Mouse (Mus musculus) granulocyte monocyte progenitor cell, adult 5-6 weeks (primary cell): ENCODE data around the gene Rit1. TPM values are rescaled to one million over a fixed set of nuclear protein-coding genes. Genes with fewer than 3 reads are reported as not detected.
"Not testable (repeated sequence)": the region's sequence is repeated elsewhere in the genome, so short reads cannot be mapped to it uniquely, and the experiment has no call there.

Source experiments
- ATAC-seq: replicated peaks from 2 replicates; pipeline ENCODE4 v1.8.0; 2016; ENCODE audit warnings: mild to moderate bottlenecking, moderate TSS enrichment, inconsistent platforms; ENCODE audit not compliant: poor library complexity, severe bottlenecking
- total RNA-seq, 2 experiments: library from RNA; stranded (forward) in 1 of 2; stranded (reverse) in 1 of 2; fragments of 200-712, 200-1000 nt in 1 of 2; fragments of >200 nt in 1 of 2; fragmentation: Nextera tagmentation in 1 of 2; gene quantifications; 2 replicates each; pipeline ENCODE4 v1.2.3; 2014 to 2017

The Rit1 gene
- total RNA-seq (2014; fragmentation: Nextera tagmentation) (17.5 and 20.5 TPM in 2 replicates), total RNA-seq (2017) (20.0 and 26.5 TPM in 2 replicates)

DNA sequence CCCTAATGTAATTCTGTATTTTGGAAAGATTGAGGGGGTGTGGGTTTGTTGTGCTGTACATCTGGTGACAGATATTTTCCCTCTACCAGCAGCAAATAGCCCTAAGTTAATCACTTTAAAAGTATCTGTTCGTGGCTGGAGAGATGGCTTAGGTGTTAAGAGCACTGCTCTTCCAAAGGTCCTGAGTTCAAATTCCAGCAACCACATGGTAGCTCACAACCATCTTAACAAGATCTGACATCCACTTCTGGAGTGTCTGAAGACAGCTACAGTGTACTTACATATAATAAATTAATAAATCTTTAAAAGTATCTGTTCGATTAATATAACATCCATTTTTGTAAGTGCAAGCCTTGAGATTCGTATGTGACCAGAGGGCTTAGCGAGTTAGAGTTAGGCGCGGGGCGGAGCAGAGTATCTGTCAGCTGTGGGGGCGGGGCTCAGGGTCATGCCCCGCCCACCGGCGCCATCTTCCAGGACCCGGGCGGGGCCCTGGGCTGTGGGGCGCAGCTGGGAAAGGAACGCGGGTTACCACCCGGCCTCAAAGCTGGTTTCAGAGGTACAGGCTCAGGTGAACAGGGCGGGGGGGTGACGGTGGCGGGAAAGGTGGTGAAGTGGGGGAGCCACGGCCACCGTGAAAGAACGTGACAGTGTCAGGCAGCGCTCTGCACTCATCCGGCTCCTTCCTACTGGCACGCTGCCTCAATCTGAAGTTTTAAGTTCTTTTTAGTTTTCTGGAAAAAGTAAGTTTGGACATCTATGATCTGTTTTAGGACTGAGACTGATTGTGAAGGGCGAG, at the start of gene Rit1:
Gene Rit1, plus strand, starts transcription at position 440 of the 799 bp plus-strand sequence.
- ATAC-seq: peak; percentile 92

DNA sequence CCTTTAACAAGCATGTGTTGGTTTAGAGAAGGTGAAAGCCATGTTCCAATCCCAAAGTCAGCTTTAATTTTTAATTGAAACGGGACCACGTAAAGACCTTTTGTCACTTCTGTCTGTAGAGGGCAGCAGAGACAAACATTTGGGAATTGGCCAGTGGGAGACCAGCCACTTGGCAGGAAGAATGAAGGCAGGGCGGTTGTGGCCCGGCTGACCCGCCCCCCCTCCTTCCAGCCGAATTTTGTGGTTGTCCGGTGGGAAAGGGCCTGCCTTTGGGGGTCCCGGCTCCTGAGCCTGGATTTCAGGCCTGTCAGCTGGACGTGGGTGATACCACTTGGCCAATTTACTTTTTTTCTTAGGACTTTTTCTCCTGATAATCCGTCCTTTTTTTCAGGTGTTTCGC, 39.2 kb upstream of the Rit1 start:
- peak; percentile 97 for ATAC-seq

DNA sequence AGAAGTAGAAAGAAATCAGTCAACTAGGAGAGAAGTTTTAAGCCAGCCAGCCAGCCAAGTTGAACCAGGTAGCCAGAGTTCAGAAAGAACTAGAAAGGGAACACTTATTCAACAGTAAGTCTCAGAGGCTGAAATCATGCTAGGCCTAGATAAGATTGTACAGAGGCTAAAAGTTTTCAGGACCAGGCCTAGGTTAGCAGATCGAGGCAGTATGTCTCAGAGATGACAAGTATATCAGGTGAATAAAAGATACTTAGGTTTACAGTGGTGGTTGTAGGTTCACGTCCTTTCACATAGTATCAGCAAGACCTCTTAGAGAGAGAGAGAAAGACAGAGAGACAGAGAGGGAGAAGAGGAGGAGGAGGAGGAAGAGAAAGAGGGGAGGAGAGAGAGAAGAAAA, 32.8 kb upstream of the Rit1 start:
- ATAC-seq: no peak

DNA sequence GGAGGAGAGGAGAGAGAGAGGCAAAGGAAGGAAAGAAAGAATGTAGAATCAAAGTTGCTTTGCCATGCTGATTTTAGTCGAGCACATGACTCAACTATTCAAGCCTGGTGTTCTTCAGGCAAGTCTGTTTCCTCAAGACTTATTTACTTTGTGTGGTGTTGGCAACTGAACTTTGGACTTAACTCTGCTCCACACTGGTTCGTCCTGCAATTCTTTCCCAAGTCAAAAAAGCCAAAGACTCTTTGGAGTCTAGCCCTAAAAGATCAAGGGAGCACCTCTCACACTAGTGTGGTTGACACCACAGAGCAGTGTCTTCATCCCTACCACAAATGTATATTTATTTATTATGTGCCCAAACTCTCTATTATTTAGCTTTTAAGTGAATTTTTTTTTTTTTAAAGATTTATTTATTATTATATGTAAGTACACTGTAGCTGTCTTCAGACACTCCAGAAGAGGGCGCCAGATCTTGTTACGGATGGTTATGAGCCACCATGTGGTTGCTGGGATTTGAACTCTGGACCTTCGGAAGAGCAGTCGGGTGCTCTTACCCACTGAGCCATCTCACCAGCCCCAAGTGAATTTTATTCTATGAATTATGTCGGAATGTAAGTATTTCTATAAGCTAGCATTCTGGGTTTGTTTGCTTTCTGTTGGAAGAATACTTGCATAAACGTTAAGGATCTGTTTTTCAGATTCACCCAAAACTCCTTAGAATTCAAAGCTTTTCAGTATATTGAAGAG, 32.2 kb upstream of the Rit1 start:
- no peak for ATAC-seq

DNA sequence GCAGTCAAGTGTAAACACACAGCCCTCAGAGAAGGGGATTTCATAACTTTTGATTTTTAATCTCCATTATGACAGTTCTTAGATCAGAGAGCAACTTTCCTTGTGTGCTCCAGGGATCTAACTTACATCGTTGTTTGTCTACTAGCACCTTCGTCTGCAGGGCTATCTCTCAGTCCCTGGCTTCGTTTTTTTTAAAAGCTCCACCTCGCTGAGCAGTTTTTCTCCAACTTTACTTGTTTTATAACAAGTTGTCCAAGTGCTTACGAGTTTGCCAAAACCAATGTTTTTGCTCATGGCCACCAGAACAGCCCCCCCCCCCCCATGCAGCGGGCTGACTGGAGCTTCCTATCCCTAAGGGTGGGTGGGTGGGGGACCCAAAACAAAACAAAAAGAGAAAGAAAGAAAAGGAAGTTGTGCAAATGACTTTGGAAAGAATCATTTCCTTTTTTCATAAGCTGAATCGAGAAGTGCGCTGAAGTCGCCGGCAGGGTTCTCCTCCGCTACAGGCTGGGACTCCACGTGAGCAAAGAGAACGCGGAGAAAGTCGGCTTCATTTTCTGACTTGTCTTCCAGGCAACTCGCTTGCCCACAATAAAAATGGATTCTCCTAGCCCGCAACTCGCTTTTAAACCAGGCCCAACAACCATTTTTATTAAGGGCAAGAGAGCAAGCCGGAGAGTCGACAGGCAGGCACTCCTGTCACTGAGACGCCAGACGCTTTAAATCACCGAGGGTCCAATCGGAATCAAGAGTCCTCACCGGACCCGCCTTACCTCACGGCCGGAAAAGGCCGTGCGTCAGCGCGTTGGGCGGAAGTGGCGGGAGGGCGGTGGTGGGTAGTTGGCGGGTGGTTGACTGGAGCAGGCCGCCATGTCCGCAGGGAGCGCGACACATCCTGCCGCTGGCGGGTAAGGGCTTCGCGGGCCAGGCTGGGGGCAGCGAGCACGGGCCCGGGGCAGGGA, 31.4 kb upstream of the Rit1 start, which contains the start of gene Khdc4:
Gene Khdc4, plus strand, starts transcription at position 824 of the 962 bp plus-strand sequence.
- peak; percentile 96 for ATAC-seq

DNA sequence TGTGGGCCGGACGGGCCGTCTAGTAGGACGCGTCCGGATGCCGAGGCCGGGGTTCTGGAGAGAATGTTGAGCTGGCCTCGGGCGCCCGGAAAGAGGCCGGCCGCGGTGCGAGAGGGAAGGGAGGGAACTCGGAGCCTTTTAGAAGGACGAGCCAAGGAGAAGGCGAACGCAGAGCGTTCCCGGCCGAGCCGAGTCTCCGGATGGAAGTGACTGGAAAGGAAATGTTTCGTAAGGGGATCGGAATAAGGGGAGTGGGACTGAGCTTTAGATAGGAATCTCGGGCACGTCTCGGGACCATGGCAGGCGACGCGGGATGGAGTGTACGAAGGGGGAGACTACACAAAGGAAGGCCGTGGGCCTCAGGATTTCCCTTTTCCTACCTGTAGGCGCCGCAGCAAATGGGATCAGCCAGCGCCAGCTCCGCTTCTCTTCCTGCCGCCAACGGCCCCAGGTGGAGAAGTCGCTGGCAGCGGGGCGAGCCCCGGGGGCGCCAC, 30.6 kb upstream of the Rit1 start:
- peak; percentile 28 for ATAC-seq

DNA sequence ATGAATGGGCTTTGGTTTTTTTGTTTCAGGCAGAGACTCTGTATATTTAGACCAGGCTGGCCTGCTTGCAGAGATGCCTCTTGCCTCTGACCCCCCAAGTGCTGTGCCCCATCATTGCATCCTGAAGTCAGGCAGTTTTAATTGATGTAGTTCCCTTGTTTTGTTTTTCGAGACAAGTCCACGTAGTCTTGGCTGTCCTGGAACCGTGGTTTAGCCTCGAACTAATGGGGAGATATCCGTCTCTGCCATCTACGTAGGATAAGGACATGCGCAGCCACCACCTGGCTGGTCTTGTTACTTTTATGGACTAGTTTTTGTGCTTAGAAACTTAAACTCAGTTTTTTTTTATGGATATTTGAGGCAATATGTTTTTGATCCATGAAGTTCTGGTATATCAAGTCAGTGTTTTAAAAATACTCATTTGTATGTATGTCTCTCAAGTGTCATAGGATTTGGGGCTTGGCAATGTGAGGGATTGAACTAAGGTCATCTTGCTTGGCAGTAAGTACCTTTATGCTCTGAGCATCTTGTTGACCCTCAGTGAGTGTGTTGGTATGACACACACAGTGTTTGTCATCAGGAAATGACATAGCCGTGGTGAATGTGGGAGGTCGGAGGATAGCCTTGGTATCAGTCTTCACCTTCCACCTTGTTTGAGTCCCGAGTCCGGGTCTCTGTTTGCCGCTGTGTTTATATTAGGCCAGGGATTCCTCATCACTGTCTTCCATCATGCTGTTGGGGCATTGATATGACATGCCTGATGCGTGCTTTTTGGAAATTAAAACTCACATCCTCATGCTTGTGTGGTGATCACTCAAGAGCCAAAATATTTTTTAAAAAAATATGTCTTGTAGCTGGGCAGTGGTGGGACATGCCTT, 29.7 kb upstream of the Rit1 start:
- no peak for ATAC-seq

DNA sequence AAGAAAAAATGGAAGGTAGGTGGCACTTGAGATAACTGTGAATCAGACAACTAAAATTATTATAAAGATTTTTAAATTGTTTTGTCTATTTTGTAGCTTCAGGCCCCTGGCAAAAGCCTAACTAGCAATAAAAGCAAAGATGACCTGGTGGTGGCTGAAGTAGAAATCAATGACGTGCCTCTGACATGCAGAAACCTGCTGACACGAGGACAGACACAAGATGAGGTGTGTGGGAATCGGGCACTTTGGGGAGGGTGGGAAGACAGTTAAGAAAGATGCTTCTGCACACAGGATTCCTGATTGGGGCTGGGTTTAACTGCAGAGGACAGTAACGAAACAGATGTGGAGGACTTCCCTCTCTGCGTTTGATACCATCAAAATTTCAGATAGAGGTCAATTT, 27.6 kb upstream of the Rit1 start:
- no peak for ATAC-seq

DNA sequence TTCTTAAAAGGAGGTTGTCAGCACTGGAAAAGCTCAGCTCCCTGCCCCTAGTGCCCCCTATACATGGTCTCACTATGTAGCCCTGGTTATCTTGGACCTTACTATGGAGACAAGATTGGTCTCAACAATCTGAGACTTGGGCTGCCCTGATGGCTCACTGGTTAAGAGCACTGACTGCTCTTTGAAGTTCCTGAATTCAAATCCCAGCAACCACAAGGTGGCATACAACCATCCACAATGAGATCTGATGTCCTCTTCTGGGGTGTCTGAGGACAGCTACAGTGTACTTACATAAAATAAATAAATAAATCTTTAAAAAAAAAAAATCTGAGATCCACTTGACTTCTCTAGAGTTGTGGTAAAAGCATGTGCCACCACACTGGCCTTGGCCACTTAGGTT, 21.1 kb upstream of the Rit1 start:
- no peak for ATAC-seq

DNA sequence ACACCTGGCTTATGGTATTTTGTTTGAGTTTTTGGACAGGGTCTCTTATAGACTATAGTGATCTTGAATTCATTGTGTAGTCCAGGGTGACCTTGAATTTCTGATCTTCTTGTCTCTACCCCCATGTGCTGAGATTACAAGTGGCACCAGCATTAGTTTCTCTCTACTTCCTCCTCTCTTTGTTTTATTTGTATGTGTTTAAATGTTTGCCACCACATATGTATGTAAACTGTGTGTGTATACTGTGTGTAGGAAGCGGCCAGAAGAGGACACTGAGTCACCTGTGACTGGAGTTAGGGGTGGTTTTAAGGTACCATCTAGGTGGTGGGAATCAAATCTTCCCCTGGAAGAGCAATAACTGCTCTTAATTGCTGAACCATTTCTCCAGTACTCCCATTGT, 18.6 kb upstream of the Rit1 start:
- no peak for ATAC-seq

DNA sequence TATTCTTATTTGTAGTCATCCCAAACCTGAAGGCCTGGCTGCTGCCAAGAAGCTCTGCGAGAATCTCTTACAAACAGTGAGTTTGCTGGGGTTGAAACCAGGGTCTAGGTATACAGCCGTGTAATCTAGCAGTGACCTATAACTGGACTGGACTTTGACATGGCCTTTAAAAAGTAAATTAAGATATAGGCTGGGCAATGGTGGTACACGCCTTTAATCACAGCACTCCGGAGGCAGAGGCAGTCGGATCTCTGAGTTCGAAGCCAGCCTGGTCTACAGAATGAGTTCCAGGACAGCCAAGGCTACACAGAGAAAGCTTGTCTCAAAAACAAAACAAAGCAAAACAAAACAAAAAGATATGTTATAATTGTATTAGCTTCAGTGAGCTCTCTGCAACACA, 17.8 kb upstream of the Rit1 start:
- no peak for ATAC-seq

DNA sequence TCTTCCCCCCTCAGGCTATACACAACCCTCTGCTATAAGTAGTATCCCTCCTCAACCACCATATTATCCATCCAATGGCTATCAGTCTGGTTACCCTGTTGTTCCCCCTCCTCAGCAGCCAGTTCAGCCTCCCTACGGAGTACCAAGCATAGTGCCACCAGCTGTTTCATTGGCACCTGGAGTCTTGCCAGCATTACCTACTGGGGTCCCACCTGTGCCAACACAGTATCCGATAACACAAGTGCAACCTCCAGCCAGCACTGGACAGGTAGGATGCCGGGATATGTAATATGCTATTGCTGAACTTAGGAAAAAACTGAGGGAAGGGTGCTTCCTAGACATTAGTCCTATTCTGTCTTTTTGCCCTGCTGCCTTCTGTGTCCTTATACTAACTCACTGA, 16.4 kb upstream of the Rit1 start:
- no peak for ATAC-seq

DNA sequence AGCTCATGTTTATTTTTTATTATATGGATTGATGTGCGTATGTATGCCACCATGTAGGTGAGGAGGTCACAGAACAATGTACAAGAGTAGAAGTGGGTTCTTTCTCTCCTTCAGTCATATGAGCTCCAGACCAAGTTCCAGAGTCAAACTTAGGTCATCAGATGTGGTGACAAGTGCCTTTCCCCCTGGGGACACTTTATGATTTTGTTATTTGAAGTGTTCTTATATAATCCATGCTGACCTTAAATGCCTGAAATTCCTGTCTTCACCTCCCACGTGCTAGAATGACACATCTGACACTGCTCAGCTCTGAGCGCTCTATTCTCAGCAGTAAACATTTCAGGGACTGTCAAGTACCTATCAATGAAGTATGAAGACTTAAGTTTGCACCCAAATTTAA, 15.4 kb upstream of the Rit1 start:
- no peak for ATAC-seq

DNA sequence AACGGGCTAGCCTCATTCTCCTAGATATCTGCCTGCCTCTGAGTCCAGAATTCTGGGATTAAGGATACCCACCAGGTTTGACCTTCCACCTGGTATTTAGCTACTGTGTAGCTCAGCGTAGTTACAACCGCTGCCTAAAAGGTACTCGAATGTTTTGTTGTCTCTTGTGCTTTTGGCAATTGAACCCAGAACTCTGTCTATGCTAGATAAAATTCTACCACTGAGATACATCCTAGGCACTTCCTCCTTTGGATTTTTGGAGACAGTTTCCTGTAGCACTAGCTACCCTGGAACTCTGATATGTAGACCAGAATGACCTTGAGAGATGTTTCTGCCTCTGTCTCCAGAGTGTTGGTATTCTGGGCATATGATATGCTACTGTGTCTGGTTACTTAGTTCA, 2.9 kb upstream of the Rit1 start:
- no peak for ATAC-seq

DNA sequence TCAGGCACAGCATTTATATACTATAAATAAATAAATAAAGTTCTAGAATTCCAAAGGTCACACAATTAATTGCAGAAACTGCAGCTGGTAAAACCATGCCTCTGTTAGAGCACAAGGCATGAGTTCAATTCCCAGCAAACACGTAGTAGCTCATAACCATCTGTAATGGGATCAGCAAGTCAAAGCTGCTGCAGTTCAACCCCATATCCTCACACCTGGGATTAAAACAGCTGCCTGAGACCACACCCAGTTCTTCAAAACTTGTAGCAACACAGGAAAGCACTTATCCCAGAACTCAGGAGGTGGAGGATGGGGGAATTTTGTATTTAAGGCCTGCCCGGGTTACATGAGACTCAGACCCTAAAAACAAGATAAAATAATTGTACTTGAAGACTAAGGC, 1.9 kb upstream of the Rit1 start:
- no peak for ATAC-seq

DNA sequence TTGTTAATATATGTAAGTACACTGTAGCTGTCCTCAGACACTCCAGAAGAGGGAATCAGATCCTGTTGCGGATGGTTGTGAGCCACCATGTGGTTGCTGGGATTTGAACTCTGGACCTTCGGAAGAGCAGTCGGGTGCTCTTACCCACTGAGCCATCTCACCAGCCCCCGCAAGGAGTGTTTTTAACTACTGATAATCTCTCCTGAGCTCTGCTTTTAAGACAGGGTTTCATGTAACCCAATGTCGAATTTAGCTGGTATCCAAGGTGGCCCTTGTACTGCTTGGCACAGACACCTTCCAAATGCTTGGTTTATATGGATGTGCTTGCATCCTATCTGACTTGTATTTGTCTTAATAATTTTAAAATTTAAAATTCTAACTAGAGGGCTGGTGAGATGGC, 922 bp upstream of the Rit1 start:
- ATAC-seq: not testable (repeated sequence)

DNA sequence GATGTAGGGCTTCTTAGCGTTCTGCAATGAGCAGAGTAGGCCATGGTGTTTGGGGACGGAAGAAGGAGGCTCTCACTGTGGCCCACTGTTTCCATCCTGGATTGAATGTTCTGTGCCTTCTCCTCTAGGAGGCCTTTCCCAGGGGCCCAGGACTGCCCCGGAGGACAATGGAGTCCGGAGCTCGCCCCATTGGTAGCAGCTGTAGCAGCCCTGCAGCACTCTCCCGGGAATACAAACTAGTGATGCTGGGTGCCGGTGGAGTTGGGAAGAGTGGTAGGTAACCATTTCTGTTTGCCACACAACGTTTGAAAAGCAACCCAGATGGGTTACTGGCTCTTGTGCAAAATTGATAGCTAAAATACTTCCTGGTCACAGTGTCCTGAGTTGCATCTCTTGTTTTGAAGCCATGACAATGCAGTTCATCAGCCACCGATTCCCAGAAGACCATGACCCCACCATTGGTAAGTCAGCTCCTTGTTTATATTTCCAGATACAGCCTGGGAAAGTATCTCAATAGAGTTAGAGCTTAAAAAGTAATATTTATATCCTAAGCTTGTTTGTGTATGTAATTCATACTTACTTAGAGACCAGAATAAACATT, 660 bp downstream of the Rit1 start:
- no peak for ATAC-seq

DNA sequence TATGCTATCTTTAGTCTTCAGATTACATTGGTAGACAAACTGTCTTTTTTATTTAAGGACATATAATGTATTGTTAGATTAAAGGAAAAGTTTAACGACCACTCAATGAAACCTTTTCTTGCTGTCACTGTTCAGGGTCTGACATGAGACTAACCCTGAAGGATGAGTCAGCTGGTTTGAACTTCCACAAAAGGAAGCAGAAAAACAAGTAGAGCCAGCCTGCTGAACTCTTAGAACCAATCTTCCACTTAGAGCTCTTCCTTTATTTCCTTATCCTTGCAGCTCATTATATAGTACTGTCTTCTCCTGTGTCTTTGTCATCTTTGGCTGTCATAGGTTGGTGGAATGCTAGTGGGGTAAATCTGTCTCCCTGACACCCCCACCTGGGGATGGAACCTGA, 1.2 kb downstream of the Rit1 start:
- ATAC-seq: peak; percentile 28

DNA sequence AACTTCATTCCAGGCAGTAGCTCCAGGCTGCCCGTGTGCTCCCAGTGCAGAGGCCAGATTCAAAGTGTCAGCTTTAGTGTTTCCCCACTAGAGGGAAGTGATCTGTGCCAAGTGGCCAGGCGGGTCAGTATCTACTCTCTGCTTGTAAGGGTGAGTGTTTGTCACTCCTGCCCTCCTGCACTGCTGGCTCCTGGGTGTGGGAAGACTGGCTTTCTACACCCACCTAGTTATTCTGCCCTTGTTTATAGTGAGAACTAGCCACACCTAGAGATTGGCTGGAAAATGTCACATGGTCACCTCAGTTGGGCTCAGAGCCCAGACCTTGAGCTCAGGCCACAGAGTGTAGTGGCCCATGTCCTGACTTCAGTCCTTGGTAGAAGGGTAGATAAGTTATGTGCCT, 2.5 kb downstream of the Rit1 start:
- ATAC-seq: no peak
